Mouse (Mus musculus) brain, adult 2 months (tissue): Measurements from ENCODE around the gene Mapkapk2.

Source experiments
- DNase-seq: peaks from one replicate; pipeline ENCODE4 v3.0.0; 2011; ENCODE audit warnings: low read depth, low spot score

Mapkapk2 gene

GRCm38 (mm10) chr1:131021900-131022590 is 75.6 kb downstream of the Mapkapk2 start:
- DNase-seq, result no peak

GRCm38 (mm10) chr1:131021438-131021837 is 76.2 kb downstream of the Mapkapk2 start:
- no peak for DNase-seq

- no peak for DNase-seq
Measured at GRCm38 (mm10) chr1:131020425-131021310, 77.0 kb downstream of the Mapkapk2 start.

GRCm38 (mm10) chr1:131019492-131020098 is 78.0 kb downstream of the Mapkapk2 start, which contains the start of gene Il10:
Gene Il10, plus strand, starts transcription at chr1:131019845.
- DNase-seq, result no peak

- no peak for DNase-seq
Measured at GRCm38 (mm10) chr1:131015879-131016278, 81.7 kb downstream of the Mapkapk2 start.

GRCm38 (mm10) chr1:131015281-131015680 is 82.3 kb downstream of the Mapkapk2 start:
- DNase-seq, result no peak

- DNase-seq, result no peak
Measured at GRCm38 (mm10) chr1:131013926-131014325, 83.7 kb downstream of the Mapkapk2 start.

GRCm38 (mm10) chr1:131012494-131012893 is 85.1 kb downstream of the Mapkapk2 start:
- no peak for DNase-seq

GRCm38 (mm10) chr1:131010201-131011153 is 87.1 kb downstream of the Mapkapk2 start:
- DNase-seq, result no peak

GRCm38 (mm10) chr1:131006069-131006468 is 91.6 kb downstream of the Mapkapk2 start:
- no peak for DNase-seq
